In the genomic region with DNA sequence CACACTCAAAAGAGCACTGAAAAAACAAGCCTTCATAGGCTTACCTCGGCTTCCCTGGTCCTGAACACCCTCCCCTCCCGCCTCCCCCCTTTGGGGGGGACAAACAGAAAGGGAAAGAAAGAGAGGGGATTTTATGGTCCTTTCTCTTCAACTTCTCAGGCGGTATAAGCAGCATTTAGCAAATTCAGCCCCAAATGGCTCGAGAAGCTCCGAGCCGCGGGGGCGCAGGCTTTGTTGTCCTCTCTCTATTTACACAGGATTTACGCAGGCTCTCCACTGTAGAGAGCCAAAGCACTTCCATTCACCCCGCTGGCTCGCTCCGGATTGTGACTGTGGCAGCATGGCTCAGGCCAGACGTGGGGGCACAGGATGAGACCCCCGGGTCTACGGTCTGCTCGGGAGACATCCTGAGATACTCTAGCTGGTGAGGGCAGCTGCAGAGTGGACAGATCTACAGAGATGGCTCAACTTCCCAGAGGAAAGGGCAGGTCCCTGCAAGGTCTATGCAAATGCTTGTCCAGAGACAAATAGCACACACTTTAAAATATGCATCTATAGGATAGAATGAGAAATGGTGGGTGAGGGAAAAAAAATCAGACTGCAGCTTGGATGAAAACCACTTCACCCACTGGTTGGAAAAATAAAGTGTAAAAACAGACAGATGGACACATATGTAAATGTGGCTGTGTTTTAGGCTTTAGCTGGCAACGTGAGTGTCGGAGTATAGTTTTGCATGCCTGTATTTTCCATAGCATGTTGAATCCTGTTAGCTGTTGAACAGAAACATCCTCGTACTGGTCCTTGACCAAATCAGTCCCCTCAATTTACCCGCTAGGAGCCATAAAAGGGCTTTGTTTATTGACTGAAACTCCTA, we compare ENCODE assay signal across 9 mouse cellular contexts. TPM values are rescaled to one million over a fixed set of nuclear protein-coding genes. Genes with fewer than 3 reads are reported as not detected.
DNase-seq lines count a peak whose midpoint lies in the region; ATAC-seq and TF ChIP-seq lines count a peak whose summit lies in the region.
"Had no signal": no experiment of that assay in that cellular context is flagged by ENCODE, and none has a peak within 500 bp of the region (broad histone marks: within the 10 kb centered on the region; RNA-seq: fewer than 3 reads in every experiment).

No protein-coding gene starts in this region.

- H3K9ac ChIP-seq in forebrain, embryonic 13.5 days: peak overlapping the region; percentile 61
- H3K9ac ChIP-seq in limb, embryonic 15.5 days: no peak overlapping the region

- H3K27ac ChIP-seq in layer of hippocampus, adult 2 months: no peak overlapping the region
- peak overlapping the region; percentile 86 for H3K27ac ChIP-seq in forebrain, embryonic 13.5 days
- H3K27ac ChIP-seq in limb, embryonic 15.5 days: no peak overlapping the region

- peaks cover 20% of the 10 kb centered on the region for H3K36me3 ChIP-seq in forebrain, embryonic 13.5 days (ENCODE audit: poor library complexity, severe bottlenecking)
- H3K36me3 ChIP-seq in limb, embryonic 15.5 days: no peaks in the 10 kb centered on the region

- peak overlapping the region; percentile 44 for H3K4me3 ChIP-seq in layer of hippocampus, adult 2 months
- peak overlapping the region; percentile 26 for H3K4me3 ChIP-seq in forebrain, embryonic 13.5 days
- H3K4me3 ChIP-seq in limb, embryonic 15.5 days: peak overlapping the region; percentile 15

- WGBS in forebrain, embryonic 13.5 days: 3% methylated on average over 20 of the region's 20 CpGs
- WGBS in limb, embryonic 15.5 days: 31% methylated on average over 20 of the region's 20 CpGs

- ATAC-seq in forebrain, embryonic 13.5 days: peak; percentile 79
- no peak for ATAC-seq in limb, embryonic 15.5 days (ENCODE audit: insufficient number of reproducible peaks, low FRiP score, low TSS enrichment, low read depth)

- peak in 1 of 2 experiments; percentile 12 for DNase-seq in layer of hippocampus, adult 2 months (ENCODE audit: low spot score in 2 of 2)
- no peak for DNase-seq in layer of hippocampus, postnatal 10 days (ENCODE audit: low spot score in 2 of 2)
- DNase-seq in right cerebral cortex, postnatal 25 days: peak; percentile 18
- no peak for DNase-seq in cerebellum, adult 9-11 months
- no peak for DNase-seq in spleen, adult 12 weeks (ENCODE audit: low spot score)
- no peak for DNase-seq in adrenal gland, adult 18-20 months (ENCODE audit: low spot score in 2 of 2)
- DNase-seq: gastrocnemius, postnatal 25 days had no signal

- H3K4me1 ChIP-seq in forebrain, embryonic 13.5 days: peaks cover 51% of the 10 kb centered on the region
- 0 out of 2 replicates have a peak, but pooled peaks cover 4% of the 10 kb centered on the region for H3K4me1 ChIP-seq in limb, embryonic 15.5 days

- 0 out of 2 replicates have a peak, but pooled peaks cover 2% of the 10 kb centered on the region for H3K27me3 ChIP-seq in forebrain, embryonic 13.5 days
- H3K27me3 ChIP-seq in limb, embryonic 15.5 days: 0 out of 2 replicates have a peak, but pooled peaks cover 4% of the 10 kb centered on the region

- peak overlapping the region; percentile 58 for H3K4me2 ChIP-seq in forebrain, embryonic 13.5 days
- peak overlapping the region; percentile 33 for H3K4me2 ChIP-seq in limb, embryonic 15.5 days

- H3K9me3 ChIP-seq in forebrain, embryonic 13.5 days (replicated peaks): no peaks in the 10 kb centered on the region
- no peaks in the 10 kb centered on the region for H3K9me3 ChIP-seq in limb, embryonic 15.5 days

- no peak for TF ChIP-seq CTCF in layer of hippocampus, adult 2 months (conservative IDR thresholded peaks at IDR 0.05)

RNA-seq across cellular contexts. Expression of gene Meis2, which starts 56.3 kb away (rescaled TPM):
- total RNA-seq in layer of hippocampus, adult 2 months (2021): 10 to 100 TPM; 43.2 to 45.9 TPM
- total RNA-seq in layer of hippocampus, postnatal 10 days (2021): 10 to 100 TPM; 49.6 to 50.6 TPM
- polyA plus RNA-seq in forebrain, embryonic 13.5 days (2015; fragmentation: Nextera tagmentation; extraction: Ambion mirVana): 128 and 130 TPM in 2 replicates
- 13.7 and 17.1 TPM in 2 replicates for polyA plus RNA-seq in limb, embryonic 15.5 days (2015; fragmentation: Nextera tagmentation; extraction: Ambion mirVana)
- 100 to 1,000 TPM; 216 to 279 TPM for total RNA-seq in adrenal gland, adult 18-20 months (2021)

Comparison
In these comparisons a context has a peak if more than half of its experiments do, and no peak if none do; other contexts are left out.
1. RNA of gene Meis2, which starts 56.3 kb away (total RNA-seq): 216 to 279 TPM in adrenal gland, adult 18-20 months; 49.6 to 50.6 TPM in layer of hippocampus, postnatal 10 days and 43.2 to 45.9 TPM in layer of hippocampus, adult 2 months; every median in the first group is over 4 times any median in the second.
2. Peak in every context shown above with its lines, with median percentiles within 50 percentile points of each other: H3K4me3 ChIP-seq.